Mouse (Mus musculus) heart, postnatal 25 days (tissue): ENCODE results near the gene 2210016F16Rik. TPM values are rescaled to one million over a fixed set of nuclear protein-coding genes. Genes with fewer than 3 reads are reported as not detected.

Source experiments
- microRNA-seq: library from miRNA; unstranded; fragments of <30 nt; microRNA quantifications from one replicate; pipeline ENCODE4 v1.2.0, GENCODE M21; 2022
- total RNA-seq, 2 experiments: library from RNA; stranded (reverse); gene quantifications; 2 replicates each; pipeline ENCODE4 v1.2.3; 2021

Gene 2210016F16Rik
- total RNA-seq, 2 experiments from 2014 or later: 14.4 to 14.6 TPM

Small RNA genes within 50 kb of the gene (microRNA-seq; reads per million reads assigned to microRNA genes)
- gene Mir7-1: 11.4 reads per million, percentile 26 among the genes with 10 or more reads in this experiment

Other genes with a start within 250 kb of the 2210016F16Rik start
- 10 to 100 TPM; 23.2 to 24.3 TPM for gene Idnk, start 227.6 kb downstream of the 2210016F16Rik start, total RNA-seq
- 10 to 100 TPM; 48.2 to 50.2 TPM for gene Ubqln1, start 169.6 kb downstream of the 2210016F16Rik start, total RNA-seq
- 10 to 100 TPM; 20.7 to 21.9 TPM for gene Gkap1, start 109.5 kb downstream of the 2210016F16Rik start, total RNA-seq
- under 1 TPM; 0.08 to 0.13 TPM for gene Kif27, start 26.1 kb downstream of the 2210016F16Rik start, total RNA-seq
- gene Rmi1, start 17.0 kb upstream of the 2210016F16Rik start, total RNA-seq: 10 to 100 TPM in 1 of 2 experiments, 1 to 10 TPM in 1; 8.3 to 10.0 TPM
- gene Hnrnpk, start 18.1 kb upstream of the 2210016F16Rik start, total RNA-seq: 100 to 1,000 TPM; 407 to 495 TPM
- not detected for gene Slc28a3, start 225.7 kb upstream of the 2210016F16Rik start, total RNA-seq